Mouse (Mus musculus): ENCODE measurements at regions not wholly inside any gene's neighbourhood (a gene's known extent, or its start where the extent isn't known, plus 50 kb on each side); places are given as distances from the start of the nearest gene placed in this dataset.

- Histone ChIP-seq H3K27me3 (ENCODE audit: poor library complexity, severe bottlenecking) (no peaks in the 10 kb centered on the region), H3K4me1 (peaks cover 5% of the 10 kb centered on the region; the same call in 1 of the 2 replicates), H3K36me3 (replicated peaks) (no peaks in the 10 kb centered on the region), H3K4me3 (no peak overlapping the region), H3K27ac (no peak overlapping the region), H3K9me3 (no peaks in the 10 kb centered on the region)
- WGBS: 81% methylated on average over 12 of the region's 12 CpGs
- DNase-seq (ENCODE audit: extremely low spot score, low spot score): no peak
Measured at GRCm38 (mm10) chr6:141136664-141137375, 112.2 kb upstream of the Pde3a start.

GRCm38 (mm10) chr6:141141016-141141415 lies 108.1 kb upstream of the Pde3a start:
- H3K9me3 ChIP-seq: no peaks in the 10 kb centered on the region
- DNase-seq (ENCODE audit: extremely low spot score, low spot score): no peak
- no peaks in the 10 kb centered on the region for H3K27me3 ChIP-seq (ENCODE audit: poor library complexity, severe bottlenecking)
- H3K36me3 ChIP-seq (replicated peaks): no peaks in the 10 kb centered on the region
- 95% methylated on average over 22 of the region's 22 CpGs for WGBS
- peaks cover 5% of the 10 kb centered on the region; the same call in 1 of the 2 replicates for H3K4me1 ChIP-seq
- no peak overlapping the region for H3K27ac ChIP-seq
- H3K4me3 ChIP-seq: no peak overlapping the region

- no peaks in the 10 kb centered on the region for H3K27me3 ChIP-seq (ENCODE audit: poor library complexity, severe bottlenecking)
- no peaks in the 10 kb centered on the region for H3K9me3 ChIP-seq
- no peak overlapping the region for H3K4me3 ChIP-seq
- H3K36me3 ChIP-seq (replicated peaks): no peaks in the 10 kb centered on the region
- peaks cover 10% of the 10 kb centered on the region for H3K4me1 ChIP-seq
- 72% methylated on average over 5 of the region's 5 CpGs for WGBS
- H3K27ac ChIP-seq: no peak overlapping the region
- no peak for DNase-seq (ENCODE audit: extremely low spot score, low spot score)
Measured at GRCm38 (mm10) chr6:141148417-141149169, 100.5 kb upstream of the Pde3a start.

GRCm38 (mm10) chr6:141149170-141149917 lies 99.7 kb upstream of the Pde3a start:
- no peaks in the 10 kb centered on the region for H3K36me3 ChIP-seq (replicated peaks)
- H3K4me3 ChIP-seq: no peak overlapping the region
- H3K27me3 ChIP-seq (ENCODE audit: poor library complexity, severe bottlenecking): no peaks in the 10 kb centered on the region
- no peak overlapping the region for H3K27ac ChIP-seq
- H3K9me3 ChIP-seq: no peaks in the 10 kb centered on the region
- 89% methylated on average over 12 of the region's 12 CpGs for WGBS
- H3K4me1 ChIP-seq: peaks cover 10% of the 10 kb centered on the region
- no peak for DNase-seq (ENCODE audit: extremely low spot score, low spot score)

GRCm38 (mm10) chr6:141159326-141159725 lies 89.7 kb upstream of the Pde3a start:
- Histone ChIP-seq H3K27ac (no peak overlapping the region), H3K9me3 (no peaks in the 10 kb centered on the region), H3K36me3 (replicated peaks) (no peaks in the 10 kb centered on the region), H3K4me1 (no peaks in the 10 kb centered on the region), H3K27me3 (ENCODE audit: poor library complexity, severe bottlenecking) (no peaks in the 10 kb centered on the region), H3K4me3 (no peak overlapping the region)
- no peak for DNase-seq (ENCODE audit: extremely low spot score, low spot score)
- 88% methylated on average over 5 of the region's 5 CpGs for WGBS

GRCm38 (mm10) chr6:141161626-141162233 lies 87.3 kb upstream of the Pde3a start:
- no peaks in the 10 kb centered on the region for H3K4me1 ChIP-seq
- H3K4me3 ChIP-seq: no peak overlapping the region
- no peaks in the 10 kb centered on the region for H3K36me3 ChIP-seq (replicated peaks)
- no peaks in the 10 kb centered on the region for H3K9me3 ChIP-seq
- no peaks in the 10 kb centered on the region for H3K27me3 ChIP-seq (ENCODE audit: poor library complexity, severe bottlenecking)
- no peak for DNase-seq (ENCODE audit: extremely low spot score, low spot score)
- no peak overlapping the region for H3K27ac ChIP-seq
- WGBS: 89% methylated on average over 3 of the region's 3 CpGs

GRCm38 (mm10) chr6:141167270-141167669 lies 81.8 kb upstream of the Pde3a start:
- Histone ChIP-seq H3K36me3 (replicated peaks) (no peaks in the 10 kb centered on the region), H3K9me3 (no peaks in the 10 kb centered on the region), H3K27me3 (ENCODE audit: poor library complexity, severe bottlenecking) (no peaks in the 10 kb centered on the region), H3K27ac (no peak overlapping the region), H3K4me1 (no peaks in the 10 kb centered on the region), H3K4me3 (no peak overlapping the region)
- WGBS: 89% methylated on average over 3 of the region's 3 CpGs
- DNase-seq (ENCODE audit: extremely low spot score, low spot score): no peak

- H3K9me3 ChIP-seq: no peaks in the 10 kb centered on the region
- DNase-seq (ENCODE audit: extremely low spot score, low spot score): no peak
- no peak overlapping the region for H3K27ac ChIP-seq
- H3K4me1 ChIP-seq: no peaks in the 10 kb centered on the region
- no peak overlapping the region for H3K4me3 ChIP-seq
- no peaks in the 10 kb centered on the region for H3K27me3 ChIP-seq (ENCODE audit: poor library complexity, severe bottlenecking)
- H3K36me3 ChIP-seq (replicated peaks): no peaks in the 10 kb centered on the region
- 87% methylated on average over 3 of the region's 3 CpGs for WGBS
Measured at GRCm38 (mm10) chr6:141168356-141168755, 80.7 kb upstream of the Pde3a start.

- Histone ChIP-seq H3K4me1 (peaks cover 12% of the 10 kb centered on the region; the same call in 1 of the 2 replicates), H3K36me3 (replicated peaks) (no peaks in the 10 kb centered on the region), H3K4me3 (no peak overlapping the region), H3K27ac (no peak overlapping the region), H3K9me3 (no peaks in the 10 kb centered on the region), H3K27me3 (ENCODE audit: poor library complexity, severe bottlenecking) (peaks cover 40% of the 10 kb centered on the region)
- WGBS: 59% methylated on average over 1 of the region's 1 CpGs
- no peak for DNase-seq (ENCODE audit: extremely low spot score, low spot score)
Measured at GRCm38 (mm10) chr6:141183782-141184181, 65.3 kb upstream of the Pde3a start.

- WGBS: 85% methylated on average over 3 of the region's 3 CpGs
Measured at GRCm38 (mm10) chr6:141188036-141188435, 61.0 kb upstream of the Pde3a start.

GRCm38 (mm10) chr6:141189093-141189492 lies 60.0 kb upstream of the Pde3a start:
- Histone ChIP-seq H3K36me3 (replicated peaks) (no peaks in the 10 kb centered on the region), H3K4me3 (no peak overlapping the region), H3K9me3 (no peaks in the 10 kb centered on the region), H3K27me3 (ENCODE audit: poor library complexity, severe bottlenecking) (peaks cover 23% of the 10 kb centered on the region; the same call in 1 of the 2 replicates), H3K4me1 (0 out of 2 replicates have a peak, but pooled peaks cover 5% of the 10 kb centered on the region), H3K27ac (no peak overlapping the region)
- no peak for DNase-seq (ENCODE audit: extremely low spot score, low spot score)
- 72% methylated on average over 5 of the region's 5 CpGs for WGBS

More at GRCm38 (mm10) chr6:141188036-141188435, 61.0 kb upstream of the Pde3a start:
- Histone ChIP-seq H3K27me3 (ENCODE audit: poor library complexity, severe bottlenecking) (peaks cover 24% of the 10 kb centered on the region), H3K36me3 (replicated peaks) (no peaks in the 10 kb centered on the region), H3K4me3 (no peak overlapping the region), H3K4me1 (peaks cover 12% of the 10 kb centered on the region; the same call in 1 of the 2 replicates), H3K9me3 (no peaks in the 10 kb centered on the region), H3K27ac (no peak overlapping the region)
- no peak for DNase-seq (ENCODE audit: extremely low spot score, low spot score)

- no peaks in the 10 kb centered on the region for H3K36me3 ChIP-seq (replicated peaks)
- DNase-seq (ENCODE audit: extremely low spot score, low spot score): no peak
- H3K4me1 ChIP-seq: no peaks in the 10 kb centered on the region
- H3K9me3 ChIP-seq: no peaks in the 10 kb centered on the region
- no peak overlapping the region for H3K27ac ChIP-seq
- 84% methylated on average over 3 of the region's 3 CpGs for WGBS
- no peak overlapping the region for H3K4me3 ChIP-seq
- H3K27me3 ChIP-seq (ENCODE audit: poor library complexity, severe bottlenecking): peaks cover 20% of the 10 kb centered on the region; the same call in 1 of the 2 replicates
Measured at GRCm38 (mm10) chr6:141189701-141190100, 59.4 kb upstream of the Pde3a start.

All from forebrain, embryonic 10.5 days (tissue).